Mouse (Mus musculus) liver, postnatal 0 days (tissue): ENCODE data around the gene Glcci1. TPM values are rescaled to one million over a fixed set of nuclear protein-coding genes. Genes with fewer than 3 reads are reported as not detected.
"Not testable (repeated sequence)": the region's sequence is repeated elsewhere in the genome, so short reads cannot be mapped to it uniquely, and the experiment has no call there.

Experiments
- ATAC-seq: fragments of 200-750 bp; cut with Nextera tagmentation; 2 replicates; pipeline ENCODE4 v1.8.0; 2017; ENCODE audit warnings: mild to moderate bottlenecking, moderate library complexity
- DNase-seq: peaks from one replicate; pipeline ENCODE4 v3.0.0-alpha.2; 2016
- H3K27ac ChIP-seq: fragments of 300-500 bp; sonication (generic); 2 replicates; pipeline ENCODE4 v1.5.1; 2014; ENCODE audit warnings: antibody characterized with exemption, moderate library complexity, mild to moderate bottlenecking, low read depth
- H3K27me3 ChIP-seq: fragments of 300-500 bp; sonication (generic); 2 replicates; pipeline ENCODE4 v1.6.1; 2014; ENCODE audit warnings: low read length, control low read depth, mixed read lengths; ENCODE audit not compliant: insufficient read depth
- H3K36me3 ChIP-seq: fragments of 300-500 bp; sonication (generic); replicated peaks from 2 replicates; pipeline ENCODE4 v1.6.1; 2014; ENCODE audit warnings: mild to moderate bottlenecking, control low read depth, low read length, moderate library complexity, mixed read lengths; ENCODE audit not compliant: insufficient read depth
- H3K4me1 ChIP-seq: fragments of 300-500 bp; sonication (generic); 2 replicates; pipeline ENCODE4 v1.6.1; 2014; ENCODE audit warnings: antibody characterized with exemption, mild to moderate bottlenecking, control low read depth; ENCODE audit not compliant: insufficient read depth
- H3K4me2 ChIP-seq: fragments of 300-500 bp; sonication (generic); 2 replicates; pipeline ENCODE4 v1.6.1; 2014; ENCODE audit warnings: low read depth, mild to moderate bottlenecking, low read length, moderate library complexity, mixed read lengths
- H3K4me3 ChIP-seq: fragments of 300-500 bp; sonication (generic); 2 replicates; pipeline ENCODE4 v1.5.1; 2014; ENCODE audit warnings: low read depth, low read length
- H3K9ac ChIP-seq: fragments of 300-500 bp; sonication (generic); replicated peaks from 2 replicates; pipeline ENCODE4 v1.6.1; 2014; ENCODE audit warnings: mild to moderate bottlenecking, moderate library complexity
- H3K9me3 ChIP-seq: fragments of 300-500 bp; sonication (generic); 2 replicates; pipeline ENCODE4 v1.6.1; 2016; ENCODE audit warnings: mild to moderate bottlenecking, control low read depth, low read length, mixed read lengths
- CTCF ChIP-seq: sonication (generic); IDR thresholded peaks from 2 replicates; pipeline ENCODE4 v1.5.1; 2016; ENCODE audit warnings: antibody characterized with exemption, low read depth
- EP300 ChIP-seq: IDR thresholded peaks from 2 replicates; pipeline ENCODE4 v1.6.1; 2016; ENCODE audit warnings: antibody characterized with exemption, low read depth, mild to moderate bottlenecking
- WGBS: fragments of 180-500 bp; shearing (Covaris S2); extraction: QIAGEN DNeasy Blood & Tissue Kit; methylation state at CpG from one replicate; pipeline ENCODE4 v1.1.7; 2014; ENCODE audit not compliant: insufficient replicate concordance; 5-methylcytosine and 5-hydroxymethylcytosine counted together
- polyA plus RNA-seq: library from polyadenylated mRNA; unstranded; fragments of >200 nt; fragmentation: Nextera tagmentation; extraction: Ambion mirVana; gene quantifications from 2 replicates; pipeline ENCODE4 v1.2.1, GENCODE M21; 2015

The Glcci1 gene
- polyA plus RNA-seq, 1 experiment from 2014 or later, result 2.5 TPM

GRCm38 (mm10) chr6:8524717-8525116 is 15.3 kb downstream of the Glcci1 start:
- TF ChIP-seq EP300 (no peak), CTCF (no peak)

GRCm38 (mm10) chr6:8531104-8531894 is 21.9 kb downstream of the Glcci1 start:
- Histone ChIP-seq H3K9me3 (no peaks in the 10 kb centered on the region), H3K4me3 (no peak overlapping the region), H3K36me3 (no peaks in the 10 kb centered on the region), H3K27me3 (no peaks in the 10 kb centered on the region), H3K4me2 (peak overlapping the region; percentile 49), H3K27ac (peak overlapping the region; percentile 49; the same call in 1 of the 2 replicates), H3K9ac (no peak overlapping the region), H3K4me1 (peaks cover 5% of the 10 kb centered on the region; the same call in 1 of the 2 replicates)
- ATAC-seq (peak; percentile 90), DNase-seq (peak; percentile 14)
- TF ChIP-seq EP300 (peak; percentile 93), CTCF (no peak)
- 52% methylated on average over 4 of the region's 4 CpGs for WGBS

More at GRCm38 (mm10) chr6:8524717-8525116, 15.3 kb downstream of the Glcci1 start:
- no peak for ATAC-seq
- Histone ChIP-seq H3K36me3 (no peaks in the 10 kb centered on the region), H3K27me3 (no peaks in the 10 kb centered on the region), H3K9me3 (no peaks in the 10 kb centered on the region), H3K27ac (no peak overlapping the region), H3K4me1 (no peaks in the 10 kb centered on the region), H3K9ac (no peak overlapping the region), H3K4me2 (no peak overlapping the region), H3K4me3 (no peak overlapping the region)
- DNase-seq, result no peak
- 71% methylated on average over 5 of the region's 5 CpGs for WGBS

GRCm38 (mm10) chr6:8536944-8537343 is 27.5 kb downstream of the Glcci1 start:
- no peak for TF ChIP-seq CTCF
- TF ChIP-seq EP300, result no peak
- DNase-seq (no peak), ATAC-seq (no peak)
- H3K4me1 ChIP-seq, result no peaks in the 10 kb centered on the region
- no peaks in the 10 kb centered on the region for H3K27me3 ChIP-seq
- H3K36me3 ChIP-seq, result no peaks in the 10 kb centered on the region
- no peak overlapping the region for H3K27ac ChIP-seq
- no peak overlapping the region for H3K9ac ChIP-seq
- no peak overlapping the region for H3K4me2 ChIP-seq
- H3K9me3 ChIP-seq, result no peaks in the 10 kb centered on the region
- WGBS, result 76% methylated on average over 2 of the region's 2 CpGs
- no peak overlapping the region for H3K4me3 ChIP-seq

GRCm38 (mm10) chr6:8541531-8541930 is 32.1 kb downstream of the Glcci1 start:
- not testable (repeated sequence) for H3K4me2 ChIP-seq, H3K9ac ChIP-seq, H3K9me3 ChIP-seq, ATAC-seq, H3K4me1 ChIP-seq, H3K36me3 ChIP-seq, H3K27ac ChIP-seq, H3K27me3 ChIP-seq, H3K4me3 ChIP-seq, DNase-seq
- 63% methylated on average over 3 of the region's 4 CpGs for WGBS

GRCm38 (mm10) chr6:8544822-8545221 is 35.4 kb downstream of the Glcci1 start:
- Histone ChIP-seq H3K36me3 (peaks cover 2% of the 10 kb centered on the region; the same call in 1 of the 2 replicates), H3K9ac (no peak overlapping the region), H3K4me2 (no peak overlapping the region), H3K4me1 (no peaks in the 10 kb centered on the region), H3K9me3 (no peaks in the 10 kb centered on the region), H3K4me3 (no peak overlapping the region), H3K27me3 (no peaks in the 10 kb centered on the region), H3K27ac (no peak overlapping the region)
- ATAC-seq (no peak), DNase-seq (no peak)
- TF ChIP-seq EP300 (no peak), CTCF (no peak)
- WGBS, result 93% methylated on average over 5 of the region's 5 CpGs

- H3K4me1 ChIP-seq, result no peaks in the 10 kb centered on the region
- H3K4me2 ChIP-seq, result no peak overlapping the region
- 88% methylated on average over 7 of the region's 7 CpGs for WGBS
- H3K27ac ChIP-seq, result no peak overlapping the region
- no peak for ATAC-seq
- TF ChIP-seq EP300, result no peak
- no peak for TF ChIP-seq CTCF
- H3K27me3 ChIP-seq, result no peaks in the 10 kb centered on the region
- no peak overlapping the region for H3K4me3 ChIP-seq
- H3K9ac ChIP-seq, result no peak overlapping the region
- H3K36me3 ChIP-seq, result peaks cover 2% of the 10 kb centered on the region; the same call in 1 of the 2 replicates
- no peaks in the 10 kb centered on the region for H3K9me3 ChIP-seq
- DNase-seq, result no peak
Observed at GRCm38 (mm10) chr6:8545780-8546179, 36.4 kb downstream of the Glcci1 start.
